Mouse (Mus musculus) liver, postnatal 0 days (tissue): Measurements from ENCODE around the gene Poldip3. TPM values are rescaled to one million over a fixed set of nuclear protein-coding genes. Genes with fewer than 3 reads are reported as not detected.

Source experiments
- ATAC-seq: fragments of 200-750 bp; cut with Nextera tagmentation; 2 replicates; pipeline ENCODE4 v1.8.0; 2017; ENCODE audit warnings: mild to moderate bottlenecking, moderate library complexity
- DNase-seq: peaks from one replicate; pipeline ENCODE4 v3.0.0-alpha.2; 2016
- H3K27ac ChIP-seq: fragments of 300-500 bp; sonication (generic); 2 replicates; pipeline ENCODE4 v1.5.1; 2014; ENCODE audit warnings: antibody characterized with exemption, moderate library complexity, mild to moderate bottlenecking, low read depth
- H3K27me3 ChIP-seq: fragments of 300-500 bp; sonication (generic); 2 replicates; pipeline ENCODE4 v1.6.1; 2014; ENCODE audit warnings: low read length, control low read depth, mixed read lengths; ENCODE audit not compliant: insufficient read depth
- H3K36me3 ChIP-seq: fragments of 300-500 bp; sonication (generic); replicated peaks from 2 replicates; pipeline ENCODE4 v1.6.1; 2014; ENCODE audit warnings: mild to moderate bottlenecking, control low read depth, low read length, moderate library complexity, mixed read lengths; ENCODE audit not compliant: insufficient read depth
- H3K4me1 ChIP-seq: fragments of 300-500 bp; sonication (generic); 2 replicates; pipeline ENCODE4 v1.6.1; 2014; ENCODE audit warnings: antibody characterized with exemption, mild to moderate bottlenecking, control low read depth; ENCODE audit not compliant: insufficient read depth
- H3K4me2 ChIP-seq: fragments of 300-500 bp; sonication (generic); 2 replicates; pipeline ENCODE4 v1.6.1; 2014; ENCODE audit warnings: low read depth, mild to moderate bottlenecking, low read length, moderate library complexity, mixed read lengths
- H3K4me3 ChIP-seq: fragments of 300-500 bp; sonication (generic); 2 replicates; pipeline ENCODE4 v1.5.1; 2014; ENCODE audit warnings: low read depth, low read length
- H3K9ac ChIP-seq: fragments of 300-500 bp; sonication (generic); replicated peaks from 2 replicates; pipeline ENCODE4 v1.6.1; 2014; ENCODE audit warnings: mild to moderate bottlenecking, moderate library complexity
- H3K9me3 ChIP-seq: fragments of 300-500 bp; sonication (generic); 2 replicates; pipeline ENCODE4 v1.6.1; 2016; ENCODE audit warnings: mild to moderate bottlenecking, control low read depth, low read length, mixed read lengths
- CTCF ChIP-seq: sonication (generic); IDR thresholded peaks from 2 replicates; pipeline ENCODE4 v1.5.1; 2016; ENCODE audit warnings: antibody characterized with exemption, low read depth
- EP300 ChIP-seq: IDR thresholded peaks from 2 replicates; pipeline ENCODE4 v1.6.1; 2016; ENCODE audit warnings: antibody characterized with exemption, low read depth, mild to moderate bottlenecking
- WGBS: fragments of 180-500 bp; shearing (Covaris S2); extraction: QIAGEN DNeasy Blood & Tissue Kit; methylation state at CpG from one replicate; pipeline ENCODE4 v1.1.7; 2014; ENCODE audit not compliant: insufficient replicate concordance; 5-methylcytosine and 5-hydroxymethylcytosine counted together
- polyA plus RNA-seq: library from polyadenylated mRNA; unstranded; fragments of >200 nt; fragmentation: Nextera tagmentation; extraction: Ambion mirVana; gene quantifications from 2 replicates; pipeline ENCODE4 v1.2.1, GENCODE M21; 2015

Gene Poldip3
- polyA plus RNA-seq, 1 experiment from 2014 or later, result 32.5 TPM

DNA sequence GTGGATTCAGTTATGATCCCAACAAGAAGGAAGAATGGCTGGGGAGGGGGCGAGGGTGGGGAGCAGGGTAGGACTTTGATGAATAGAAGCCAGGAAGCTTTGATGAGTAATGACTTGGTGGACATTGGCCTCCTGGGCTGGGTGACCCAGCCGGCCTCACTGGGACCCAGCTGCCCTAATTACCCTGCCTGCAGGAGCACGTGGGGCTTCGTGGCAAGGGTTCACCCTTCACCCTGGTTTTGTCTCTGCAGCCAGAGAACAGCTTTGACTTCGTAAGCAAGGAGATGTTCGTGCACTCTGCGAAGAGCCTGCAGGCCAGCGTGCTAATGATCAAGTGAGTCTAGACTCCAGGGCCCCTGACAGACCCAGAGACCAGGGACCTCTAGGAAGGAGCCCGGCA lies 35.1 kb downstream of the Poldip3 start:
- DNase-seq (no peak), ATAC-seq (no peak)
- Histone ChIP-seq H3K4me3 (no peak overlapping the region), H3K9me3 (no peaks in the 10 kb centered on the region), H3K4me2 (no peak overlapping the region), H3K36me3 (peaks cover 28% of the 10 kb centered on the region), H3K27ac (no peak overlapping the region), H3K9ac (no peak overlapping the region), H3K27me3 (no peaks in the 10 kb centered on the region), H3K4me1 (peaks cover 3% of the 10 kb centered on the region)
- no peak for TF ChIP-seq CTCF
- no peak for TF ChIP-seq EP300
- WGBS, result 83% methylated on average over 9 of the region's 9 CpGs

GRCm38 (mm10) chr15:83112898-83113297 lies 36.3 kb downstream of the Poldip3 start:
- H3K27me3 ChIP-seq, result no peaks in the 10 kb centered on the region
- no peaks in the 10 kb centered on the region for H3K9me3 ChIP-seq
- TF ChIP-seq CTCF, result peak; percentile 76
- TF ChIP-seq EP300, result no peak
- peaks cover 19% of the 10 kb centered on the region for H3K36me3 ChIP-seq
- DNase-seq (peak; percentile 78), ATAC-seq (peak; percentile 79)
- peaks cover 3% of the 10 kb centered on the region for H3K4me1 ChIP-seq
- no peak overlapping the region for H3K4me3 ChIP-seq
- 12% methylated on average over 10 of the region's 11 CpGs for WGBS
- no peak overlapping the region for H3K9ac ChIP-seq
- H3K27ac ChIP-seq, result no peak overlapping the region
- H3K4me2 ChIP-seq, result no peak overlapping the region

DNA sequence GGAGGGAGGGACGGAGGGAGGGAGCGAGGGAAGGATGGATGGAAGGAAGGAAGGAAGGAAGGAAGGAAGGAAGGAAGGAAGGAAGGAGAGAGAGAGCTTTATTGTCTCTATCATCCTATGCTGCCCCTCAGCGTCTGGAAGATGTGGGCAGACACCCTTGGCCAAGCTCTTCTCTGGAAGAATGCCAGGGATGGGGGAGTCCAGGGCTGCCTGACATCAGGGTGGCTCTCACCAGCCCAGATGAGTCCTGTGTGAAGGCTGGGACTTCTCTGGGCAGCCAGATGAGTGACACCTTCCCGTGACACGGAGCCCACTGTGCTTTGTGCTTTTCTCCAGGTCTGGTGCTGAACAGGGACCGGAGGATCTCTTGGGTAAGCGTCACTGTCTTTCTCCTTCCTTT lies 37.3 kb downstream of the Poldip3 start:
- 83% methylated on average over 7 of the region's 7 CpGs for WGBS
- Histone ChIP-seq H3K36me3 (peaks cover 10% of the 10 kb centered on the region), H3K4me1 (peaks cover 3% of the 10 kb centered on the region), H3K4me3 (no peak overlapping the region), H3K27me3 (no peaks in the 10 kb centered on the region), H3K4me2 (no peak overlapping the region), H3K27ac (no peak overlapping the region), H3K9ac (no peak overlapping the region), H3K9me3 (no peaks in the 10 kb centered on the region)
- no peak for TF ChIP-seq EP300
- TF ChIP-seq CTCF, result no peak
- no peak for ATAC-seq
- no peak for DNase-seq

DNA sequence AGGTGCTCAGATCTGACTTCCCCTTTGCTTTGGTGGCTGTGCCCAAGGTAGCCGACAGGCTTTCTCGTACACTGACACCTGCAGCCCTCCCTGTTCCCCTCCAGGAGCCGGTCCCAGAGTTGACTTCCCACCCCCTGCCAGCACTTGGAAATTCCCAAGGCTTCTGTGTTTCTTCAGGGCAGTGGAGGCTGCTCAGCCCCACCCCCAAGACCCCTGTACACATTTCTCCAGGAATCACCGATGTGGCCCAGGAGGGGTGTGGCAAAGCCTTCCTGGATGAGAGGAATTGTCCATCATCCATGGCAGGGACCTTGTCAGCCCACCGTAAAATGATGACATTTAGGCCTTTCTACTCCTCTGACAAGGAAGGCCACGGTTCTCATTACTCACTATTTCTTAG lies 37.9 kb downstream of the Poldip3 start:
- Histone ChIP-seq H3K4me1 (peaks cover 3% of the 10 kb centered on the region), H3K4me2 (no peak overlapping the region), H3K36me3 (peaks cover 8% of the 10 kb centered on the region; the same call in 1 of the 2 replicates), H3K27ac (no peak overlapping the region), H3K9me3 (no peaks in the 10 kb centered on the region), H3K9ac (no peak overlapping the region), H3K4me3 (no peak overlapping the region), H3K27me3 (no peaks in the 10 kb centered on the region)
- DNase-seq (no peak), ATAC-seq (no peak)
- TF ChIP-seq CTCF (no peak), EP300 (no peak)
- 78% methylated on average over 6 of the region's 6 CpGs for WGBS

- H3K9ac ChIP-seq, result no peak overlapping the region
- H3K27ac ChIP-seq, result no peak overlapping the region
- no peaks in the 10 kb centered on the region for H3K9me3 ChIP-seq
- 0 out of 2 replicates have a peak, but pooled peaks cover 4% of the 10 kb centered on the region for H3K36me3 ChIP-seq
- ATAC-seq (no peak), DNase-seq (no peak)
- no peaks in the 10 kb centered on the region for H3K27me3 ChIP-seq
- 75% methylated on average over 6 of the region's 6 CpGs for WGBS
- no peak overlapping the region for H3K4me3 ChIP-seq
- no peaks in the 10 kb centered on the region; the same call in 1 of the 2 replicates for H3K4me1 ChIP-seq
- no peak for TF ChIP-seq EP300
- no peak for TF ChIP-seq CTCF
- H3K4me2 ChIP-seq, result no peak overlapping the region
Measured at GRCm38 (mm10) chr15:83107814-83108213, 41.4 kb downstream of the Poldip3 start.

- Histone ChIP-seq H3K36me3 (0 out of 2 replicates have a peak, but pooled peaks cover 4% of the 10 kb centered on the region), H3K9ac (no peak overlapping the region), H3K27me3 (no peaks in the 10 kb centered on the region), H3K27ac (no peak overlapping the region), H3K4me1 (no peaks in the 10 kb centered on the region), H3K9me3 (no peaks in the 10 kb centered on the region), H3K4me3 (no peak overlapping the region), H3K4me2 (no peak overlapping the region)
- 73% methylated on average over 6 of the region's 6 CpGs for WGBS
- DNase-seq, result no peak
- ATAC-seq, result no peak
- TF ChIP-seq CTCF, result no peak
- no peak for TF ChIP-seq EP300
Measured at GRCm38 (mm10) chr15:83106426-83106825, 42.8 kb downstream of the Poldip3 start.

DNA sequence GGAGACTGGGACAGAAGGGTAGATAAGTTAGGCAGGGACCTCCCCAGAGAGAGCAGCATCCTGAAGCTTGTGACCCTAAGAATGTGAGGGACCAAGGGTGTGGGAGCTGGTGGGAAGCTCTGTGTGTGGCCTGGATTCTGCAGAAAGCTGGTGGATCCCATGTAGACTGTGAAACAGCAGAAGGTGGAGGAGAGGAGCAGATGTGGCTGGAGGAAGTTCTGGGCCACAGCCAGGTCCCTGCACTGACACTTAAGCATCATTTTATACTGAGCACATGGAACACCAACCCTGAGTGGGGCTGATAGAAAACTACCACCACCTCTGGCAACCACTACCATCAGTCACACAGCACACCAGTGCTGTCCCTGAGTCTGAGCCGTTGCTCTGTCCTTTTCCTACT lies 46.1 kb downstream of the Poldip3 start:
- Histone ChIP-seq H3K4me3 (no peak overlapping the region), H3K27me3 (0 out of 2 replicates have a peak, but pooled peaks cover 4% of the 10 kb centered on the region), H3K27ac (no peak overlapping the region), H3K36me3 (0 out of 2 replicates have a peak, but pooled peaks cover 4% of the 10 kb centered on the region), H3K4me1 (peaks cover 11% of the 10 kb centered on the region), H3K4me2 (no peak overlapping the region), H3K9me3 (no peaks in the 10 kb centered on the region), H3K9ac (no peak overlapping the region)
- DNase-seq (no peak), ATAC-seq (no peak)
- TF ChIP-seq EP300 (no peak), CTCF (no peak)
- WGBS, result 61% methylated on average over 1 of the region's 1 CpGs
